Mouse (Mus musculus) midbrain, embryonic 11.5 days (tissue): ENCODE data around the gene Syce3. TPM values are rescaled to one million over a fixed set of nuclear protein-coding genes. Genes with fewer than 3 reads are reported as not detected.

ENCODE experiments used
- ATAC-seq: fragments of 200-750 bp; cut with Nextera tagmentation; 2 replicates; pipeline ENCODE4 v1.8.0; 2017; ENCODE audit warnings: moderate TSS enrichment, moderate library complexity; ENCODE audit not compliant: low FRiP score
- DNase-seq: peaks from one replicate; pipeline ENCODE4 v3.0.0; 2015; ENCODE audit warnings: low spot score; ENCODE audit errors: missing footprints
- H3K27ac ChIP-seq: fragments of 300-500 bp; sonication (generic); 2 replicates; pipeline ENCODE4 v1.5.1; 2014; ENCODE audit warnings: low read depth, low read length
- H3K27me3 ChIP-seq: fragments of 300-500 bp; sonication (generic); 2 replicates; pipeline ENCODE4 v1.6.1; 2014; ENCODE audit warnings: mild to moderate bottlenecking, low read length, moderate library complexity, mixed read lengths; ENCODE audit not compliant: control insufficient read depth, insufficient read depth
- H3K36me3 ChIP-seq: fragments of 300-500 bp; sonication (generic); 2 replicates; pipeline ENCODE4 v1.6.1; 2014; ENCODE audit warnings: mild to moderate bottlenecking, low read length, moderate library complexity, mixed read lengths; ENCODE audit not compliant: control insufficient read depth, insufficient read depth
- H3K4me1 ChIP-seq: fragments of 300-500 bp; sonication (generic); 2 replicates; pipeline ENCODE4 v1.6.1; 2014; ENCODE audit warnings: low read length; ENCODE audit not compliant: control insufficient read depth, insufficient read depth
- H3K4me2 ChIP-seq: fragments of 300-500 bp; sonication (generic); 2 replicates; pipeline ENCODE4 v1.6.1; 2014; ENCODE audit warnings: mild to moderate bottlenecking, moderate library complexity
- H3K4me3 ChIP-seq: fragments of 300-500 bp; sonication (generic); 2 replicates; pipeline ENCODE4 v1.5.1; 2014; ENCODE audit warnings: low read depth, low read length
- H3K9ac ChIP-seq: fragments of 300-500 bp; sonication (generic); 2 replicates; pipeline ENCODE4 v1.6.1; 2014; ENCODE audit warnings: low read length
- H3K9me3 ChIP-seq: fragments of 300-500 bp; sonication (generic); 2 replicates; pipeline ENCODE4 v1.6.1; 2016; ENCODE audit warnings: low read length; ENCODE audit not compliant: control insufficient read depth
- WGBS: fragments of 180-500 bp; shearing (Covaris S2); extraction: QIAGEN DNeasy Blood & Tissue Kit; methylation state at CpG from one replicate; pipeline ENCODE4 v1.1.7; 2014; 5-methylcytosine and 5-hydroxymethylcytosine counted together
- polyA plus RNA-seq: library from polyadenylated mRNA; unstranded; fragments of >200 nt; fragmentation: Nextera tagmentation; extraction: Ambion mirVana; gene quantifications from 2 replicates; pipeline ENCODE4 v1.2.1, GENCODE M21; 2014

Syce3 gene
- polyA plus RNA-seq, 1 experiment from 2014 or later: not detected

GRCm38 (mm10) chr15:89428136-89428790, 18.0 kb upstream of the Syce3 start:
- peak overlapping the region; percentile 90 for H3K4me2 ChIP-seq
- H3K36me3 ChIP-seq: peaks cover 4% of the 10 kb centered on the region; the same call in 1 of the 2 replicates
- no peaks in the 10 kb centered on the region for H3K9me3 ChIP-seq
- ATAC-seq (no peak), DNase-seq (peak; percentile 77)
- no peak overlapping the region for H3K27ac ChIP-seq
- H3K4me3 ChIP-seq: peak overlapping the region; percentile 81
- H3K9ac ChIP-seq: peak overlapping the region; percentile 83; the same call in 1 of the 2 replicates
- H3K27me3 ChIP-seq: no peaks in the 10 kb centered on the region
- WGBS: 86% methylated on average over 19 of the region's 19 CpGs
- H3K4me1 ChIP-seq: peaks cover 10% of the 10 kb centered on the region

GRCm38 (mm10) chr15:89426716-89427115, 16.4 kb upstream of the Syce3 start:
- DNase-seq (no peak), ATAC-seq (no peak)
- Histone ChIP-seq H3K4me2 (no peak overlapping the region), H3K9me3 (no peaks in the 10 kb centered on the region), H3K9ac (no peak overlapping the region), H3K4me3 (no peak overlapping the region), H3K36me3 (peaks cover 4% of the 10 kb centered on the region; the same call in 1 of the 2 replicates), H3K4me1 (peaks cover 10% of the 10 kb centered on the region), H3K27ac (no peak overlapping the region), H3K27me3 (no peaks in the 10 kb centered on the region)
- 89% methylated on average over 10 of the region's 10 CpGs for WGBS

- no peak within 1 kb of the TSS for H3K4me3 ChIP-seq
These were observed 15.4 kb upstream of the Syce3 start, which contains the start of gene Cpt1b for GRCm38 (mm10) chr15:89425711-89426121. Cpt1b (minus strand) TSS chr15:89425863.

GRCm38 (mm10) chr15:89424621-89425020, 14.3 kb upstream of the Syce3 start:
- H3K9ac ChIP-seq: no peak overlapping the region
- H3K4me1 ChIP-seq: peaks cover 6% of the 10 kb centered on the region
- 86% methylated on average over 8 of the region's 8 CpGs for WGBS
- no peaks in the 10 kb centered on the region for H3K9me3 ChIP-seq
- H3K4me2 ChIP-seq: no peak overlapping the region
- H3K27me3 ChIP-seq: no peaks in the 10 kb centered on the region
- H3K36me3 ChIP-seq: peaks cover 7% of the 10 kb centered on the region; the same call in 1 of the 2 replicates
- no peak overlapping the region for H3K27ac ChIP-seq
- no peak overlapping the region for H3K4me3 ChIP-seq
- DNase-seq (no peak), ATAC-seq (no peak)

More at GRCm38 (mm10) chr15:89425711-89426121, 15.4 kb upstream of the Syce3 start, which contains the start of gene Cpt1b:
- no peak within 1 kb of the TSS for H3K27ac ChIP-seq
- H3K4me1 ChIP-seq: peaks cover 10% of the 10 kb centered on the region
- WGBS: 33% methylated on average over 6 of the region's 6 CpGs
- H3K27me3 ChIP-seq: no peaks in the 10 kb centered on the region
- ATAC-seq: no peak
- no peak within 1 kb of the TSS for H3K4me2 ChIP-seq
- H3K36me3 ChIP-seq: peaks cover 4% of the 10 kb centered on the region; the same call in 1 of the 2 replicates
- no peaks in the 10 kb centered on the region for H3K9me3 ChIP-seq
- no peak within 1 kb of the TSS for H3K9ac ChIP-seq
- DNase-seq: no peak

GRCm38 (mm10) chr15:89421938-89422337, 11.6 kb upstream of the Syce3 start:
- 93% methylated on average over 9 of the region's 9 CpGs for WGBS
- Histone ChIP-seq H3K4me2 (no peak overlapping the region), H3K4me3 (no peak overlapping the region), H3K36me3 (peaks cover 7% of the 10 kb centered on the region; the same call in 1 of the 2 replicates), H3K9ac (no peak overlapping the region), H3K27me3 (no peaks in the 10 kb centered on the region), H3K9me3 (no peaks in the 10 kb centered on the region), H3K27ac (no peak overlapping the region), H3K4me1 (no peaks in the 10 kb centered on the region)
- DNase-seq (no peak), ATAC-seq (no peak)

- peaks cover under 1% of the 10 kb centered on the region; the same call in 1 of the 2 replicates for H3K36me3 ChIP-seq
- 92% methylated on average over 8 of the region's 8 CpGs for WGBS
- no peak for ATAC-seq
- H3K27me3 ChIP-seq: no peaks in the 10 kb centered on the region
- no peak overlapping the region for H3K9ac ChIP-seq
- no peaks in the 10 kb centered on the region for H3K4me1 ChIP-seq
- H3K9me3 ChIP-seq: no peaks in the 10 kb centered on the region
- DNase-seq: peak; percentile 47
- no peak overlapping the region for H3K27ac ChIP-seq
- no peak overlapping the region for H3K4me2 ChIP-seq
- no peak overlapping the region for H3K4me3 ChIP-seq
These were observed 5.0 kb upstream of the Syce3 start for GRCm38 (mm10) chr15:89415282-89415681.

GRCm38 (mm10) chr15:89406691-89407090, 3.6 kb downstream of the Syce3 start:
- H3K4me1 ChIP-seq: no peaks in the 10 kb centered on the region
- H3K4me3 ChIP-seq: no peak overlapping the region
- H3K36me3 ChIP-seq: no peaks in the 10 kb centered on the region
- ATAC-seq (no peak), DNase-seq (peak; percentile 21)
- H3K9me3 ChIP-seq: no peaks in the 10 kb centered on the region
- H3K27ac ChIP-seq: no peak overlapping the region
- H3K4me2 ChIP-seq: no peak overlapping the region
- H3K9ac ChIP-seq: no peak overlapping the region
- no peaks in the 10 kb centered on the region for H3K27me3 ChIP-seq

- peak; percentile 54 for DNase-seq
- no peaks in the 10 kb centered on the region for H3K4me1 ChIP-seq
- no peaks in the 10 kb centered on the region for H3K36me3 ChIP-seq
- no peak for ATAC-seq
- no peak overlapping the region for H3K4me2 ChIP-seq
- H3K4me3 ChIP-seq: no peak overlapping the region
- no peak overlapping the region for H3K9ac ChIP-seq
- H3K27ac ChIP-seq: no peak overlapping the region
- H3K9me3 ChIP-seq: no peaks in the 10 kb centered on the region
- no peaks in the 10 kb centered on the region for H3K27me3 ChIP-seq
- 85% methylated on average over 10 of the region's 10 CpGs for WGBS
These were observed 5.3 kb downstream of the Syce3 start for GRCm38 (mm10) chr15:89404831-89405623.

- no peak overlapping the region for H3K9ac ChIP-seq
- no peak for ATAC-seq
- no peaks in the 10 kb centered on the region for H3K9me3 ChIP-seq
- no peak overlapping the region for H3K4me2 ChIP-seq
- H3K4me1 ChIP-seq: no peaks in the 10 kb centered on the region
- DNase-seq: peak; percentile 6
- no peaks in the 10 kb centered on the region for H3K36me3 ChIP-seq
- no peak overlapping the region for H3K4me3 ChIP-seq
- H3K27me3 ChIP-seq: no peaks in the 10 kb centered on the region
- no peak overlapping the region for H3K27ac ChIP-seq
- WGBS: 89% methylated on average over 1 of the region's 1 CpGs
These were observed 7.8 kb downstream of the Syce3 start for GRCm38 (mm10) chr15:89402471-89402870.
